Mouse (Mus musculus) embryonic fibroblast, embryonic 13.5 days (primary cell): ENCODE data around the gene AC124108.1.

Source experiments
- CTCF ChIP-seq: IDR thresholded peaks from 2 replicates; pipeline ENCODE4 v1.5.1; 2011; ENCODE audit warnings: mild to moderate bottlenecking, control low read depth, low read length, moderate library complexity, borderline replicate concordance; ENCODE audit not compliant: insufficient read depth
- POLR2A ChIP-seq: IDR thresholded peaks from 2 replicates; pipeline ENCODE4 v1.6.1; 2011; ENCODE audit warnings: low read depth, mild to moderate bottlenecking, control low read depth, low read length, moderate library complexity

GRCm38 (mm10) chr1:132144837-132145236 is 46.4 kb upstream of the AC124108.1 start:
- TF ChIP-seq CTCF: no peak
- no peak for TF ChIP-seq POLR2A
